Mouse (Mus musculus): ENCODE measurements around the gene Mxra7. TPM values are rescaled to one million over a fixed set of nuclear protein-coding genes. Genes with fewer than 3 reads are reported as not detected.
"Not testable (repeated sequence)": the region's sequence is repeated elsewhere in the genome, so short reads cannot be mapped to it uniquely, and the experiment has no call there.

The Mxra7 gene
- total RNA-seq (2021) = 10 to 100 TPM; 27.7 to 32.1 TPM
- long read RNA-seq, experiment 1, transcript Mxra7-202 (5 exons, 757 nt) = minor isoform, 7 of 58 reads
- long read RNA-seq, experiment 1, transcript Mxra7-201 (4 exons, 2,063 nt) = major isoform, 39 of 58 reads
- long read RNA-seq, experiment 1, partial matches to known transcripts = 1 of 58 reads
- long read RNA-seq, experiment 1, other reads (novel, unspliced or antisense) = 10 of 58 reads
- long read RNA-seq, experiment 2, transcript Mxra7-201 (4 exons, 2,063 nt) = major isoform, 24 of 45 reads
- long read RNA-seq, experiment 2, transcript Mxra7-202 (5 exons, 757 nt) = minor isoform, 7 of 45 reads
- long read RNA-seq, experiment 2, partial matches to known transcripts = 1 of 45 reads
- long read RNA-seq, experiment 2, other reads (novel, unspliced or antisense) = 13 of 45 reads

- intact Hi-C loops (cut with DNase I) = loop anchor here (2.0 kb wide), 1 partner anchor 15 kb away; the partner anchor contains the start of genes Jmjd6 and Mettl23
- peak; percentile 93 to 94 for DNase-seq
Observed at GRCm38 (mm10) chr11:116827534-116828165, at the start of gene Mxra7. Mxra7 (minus strand) TSS chr11:116828046.

- DNase-seq = no peak
- intact Hi-C loops (cut with DNase I) = no loop called here
Observed at GRCm38 (mm10) chr11:116873987-116874386, 46.1 kb upstream of the Mxra7 start.

- intact Hi-C loops (cut with DNase I) = no loop called here
- DNase-seq = no peak
Observed at GRCm38 (mm10) chr11:116871538-116871937, 43.7 kb upstream of the Mxra7 start.

GRCm38 (mm10) chr11:116869641-116870040, 41.8 kb upstream of the Mxra7 start:
- DNase-seq = no peak
- intact Hi-C loops (cut with DNase I) = no loop called here

DNA sequence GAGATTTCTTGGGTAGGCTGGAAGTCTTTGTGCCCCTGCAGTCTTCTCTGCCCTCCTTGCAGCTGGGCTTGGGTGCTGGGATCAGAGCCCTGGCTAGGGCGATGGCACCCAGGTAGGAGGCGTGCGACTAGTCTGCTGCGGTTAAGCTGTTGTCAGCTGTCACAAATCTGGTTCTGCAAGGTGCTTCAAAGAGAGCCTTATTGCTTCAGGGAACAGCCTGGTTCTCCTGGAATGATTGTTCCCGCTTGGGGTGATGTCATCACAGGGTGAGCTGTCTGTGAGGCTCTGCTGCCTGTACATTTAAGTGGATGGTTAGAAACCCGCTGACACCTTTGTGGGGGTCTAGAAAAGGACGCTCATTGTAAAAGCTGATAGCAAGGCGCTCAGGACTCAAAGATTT, 41.4 kb upstream of the Mxra7 start:
- no peak for DNase-seq
- intact Hi-C loops (cut with DNase I) = no loop called here

DNA sequence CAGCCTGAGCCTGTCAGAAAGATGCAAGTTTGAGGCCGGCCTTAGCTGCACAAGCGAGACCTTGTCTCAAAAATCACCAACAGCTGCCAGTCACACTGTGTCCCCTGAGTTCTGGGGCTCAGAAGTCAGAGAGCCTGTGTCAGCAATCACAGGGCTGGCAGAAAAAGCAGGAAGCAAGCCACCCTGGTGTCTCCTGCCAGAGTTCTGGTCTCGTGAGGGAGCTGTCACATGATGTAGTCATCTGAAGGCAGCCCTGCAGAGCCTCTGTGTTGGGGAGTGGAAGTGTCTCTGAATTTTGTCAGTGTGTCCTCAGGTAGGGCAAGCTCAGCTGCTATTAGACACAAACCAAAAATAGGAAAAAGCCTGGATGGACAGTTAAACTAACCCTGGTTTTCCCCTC, 40.3 kb upstream of the Mxra7 start:
- DNase-seq = peak; percentile 58 to 75
- intact Hi-C loops (cut with DNase I) = no loop called here

GRCm38 (mm10) chr11:116865945-116866585, 38.2 kb upstream of the Mxra7 start:
- intact Hi-C loops (cut with DNase I) = no loop called here
- no peak for DNase-seq

- peak; percentile 27 to 30 for DNase-seq
- intact Hi-C loops (cut with DNase I) = no loop called here
Observed at GRCm38 (mm10) chr11:116864444-116864843, 36.6 kb upstream of the Mxra7 start.

GRCm38 (mm10) chr11:116857183-116857850, 29.5 kb upstream of the Mxra7 start:
- intact Hi-C loops (cut with DNase I) = no loop called here
- no peak for DNase-seq

- intact Hi-C loops (cut with DNase I) = no loop called here
Observed at GRCm38 (mm10) chr11:116854279-116854678, 26.4 kb upstream of the Mxra7 start.

GRCm38 (mm10) chr11:116853512-116853928, 25.7 kb upstream of the Mxra7 start:
- intact Hi-C loops (cut with DNase I) = no loop called here
- DNase-seq = peak; percentile 97 to 98

More at GRCm38 (mm10) chr11:116854279-116854678, 26.4 kb upstream of the Mxra7 start:
- no peak for DNase-seq

DNA sequence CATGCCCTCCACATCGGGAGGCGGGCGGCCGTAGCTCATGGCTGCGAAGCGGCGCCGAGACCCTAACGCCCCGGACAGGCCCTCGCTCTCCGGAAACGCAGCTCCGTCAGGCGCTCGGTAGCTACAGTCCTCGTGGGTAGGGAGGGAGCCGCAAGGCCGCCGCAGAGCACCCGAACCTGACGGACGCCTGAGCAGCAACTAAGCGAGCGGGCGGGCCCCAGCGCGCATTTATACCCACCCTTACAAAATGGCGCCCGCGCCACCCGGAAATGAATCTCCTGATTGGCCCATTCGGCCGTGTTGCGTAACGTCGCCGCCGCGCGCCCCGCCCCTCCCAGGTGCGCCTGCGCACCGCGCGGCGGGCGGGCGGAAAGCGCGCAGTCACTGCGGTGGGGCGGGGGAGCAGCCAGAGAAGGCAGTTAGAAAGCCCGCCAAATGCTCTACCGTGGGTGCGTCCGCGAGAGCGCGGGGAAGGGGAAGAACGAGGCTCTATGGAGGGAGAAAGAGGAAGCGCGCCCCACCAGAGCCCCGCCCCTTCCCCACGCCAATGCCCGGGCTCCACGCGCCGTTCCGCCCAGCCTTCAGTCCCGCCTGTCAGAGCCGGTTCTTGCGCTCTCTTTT, 25.2 kb upstream of the Mxra7 start, which contains the start of gene Srsf2:
TSS of gene Srsf2 (minus strand) at position 204 of the 621 bp plus-strand sequence.
- intact Hi-C loops (cut with DNase I) = no loop called here
- peak; percentile 97 to 98 for DNase-seq

- intact Hi-C loops (cut with DNase I) = no loop called here
- DNase-seq = peak; percentile 85 to 86
Observed at GRCm38 (mm10) chr11:116852291-116852890, 24.5 kb upstream of the Mxra7 start, which contains the start of gene Mfsd11. Mfsd11 (plus strand) TSS chr11:116852440.

DNA sequence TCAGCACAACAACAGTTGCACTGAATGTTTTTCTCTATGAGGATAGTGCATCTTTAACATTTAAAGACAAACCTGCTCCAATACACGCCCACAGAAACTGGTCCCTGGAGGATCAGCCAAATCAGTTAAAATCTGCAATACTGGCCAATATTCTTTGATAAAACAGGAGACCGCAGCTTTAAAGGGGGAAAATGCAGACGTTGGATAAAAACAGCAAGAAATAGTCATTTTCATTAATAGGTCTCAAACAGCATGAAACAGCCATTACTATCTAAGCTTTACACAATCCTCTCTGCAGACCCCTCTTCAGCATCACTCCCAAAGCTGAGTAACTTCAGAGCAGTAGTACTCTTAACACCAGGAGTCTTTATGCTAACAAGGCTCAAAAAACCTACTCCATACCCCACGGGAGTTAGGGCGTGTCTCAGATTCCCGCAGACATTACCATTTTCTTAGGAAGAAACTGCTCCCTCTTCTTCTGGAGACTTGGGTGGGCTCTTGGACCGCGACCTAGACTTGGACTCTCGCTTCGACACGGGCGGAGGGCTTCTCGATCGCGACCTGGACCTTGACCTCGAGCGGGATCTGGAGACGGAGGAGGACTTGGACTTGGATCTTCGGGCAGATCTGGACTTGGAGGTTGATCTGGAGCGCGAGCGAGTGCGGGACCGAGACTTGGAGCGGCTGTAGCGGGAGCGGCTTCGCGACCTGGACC, 23.9 kb upstream of the Mxra7 start:
- intact Hi-C loops (cut with DNase I) = no loop called here
- no peak for DNase-seq

DNA sequence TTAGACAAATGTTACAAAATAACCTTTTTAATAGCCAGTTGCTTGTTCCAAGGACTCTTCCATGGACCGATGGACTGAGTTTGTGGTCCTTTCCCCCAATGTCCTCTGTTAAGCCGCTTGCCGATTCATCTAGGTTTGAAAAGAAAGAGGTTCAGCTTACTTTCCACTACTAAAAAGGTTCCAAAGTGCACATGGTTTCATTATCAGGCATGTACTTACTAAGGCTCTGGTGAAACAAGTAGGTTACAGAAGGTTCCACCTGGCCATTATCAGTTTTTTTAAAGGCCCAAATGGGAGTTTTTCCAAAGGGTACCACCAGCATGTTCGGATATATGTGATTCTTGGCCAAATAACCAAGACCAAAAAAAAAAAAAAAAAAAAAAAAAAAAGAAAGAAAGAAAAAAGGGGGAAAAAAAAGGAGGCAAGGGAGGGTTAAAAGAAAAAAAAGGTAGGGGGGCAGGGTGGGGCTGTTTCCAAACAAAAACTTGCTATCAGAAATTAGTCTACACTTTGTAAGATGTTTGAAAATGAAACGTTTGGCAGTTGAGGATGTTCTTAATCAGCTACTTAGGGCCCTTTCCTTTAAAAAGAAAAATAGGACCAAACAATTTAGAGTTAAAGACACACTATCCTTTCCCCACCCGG, 23.1 kb upstream of the Mxra7 start:
- intact Hi-C loops (cut with DNase I) = no loop called here

GRCm38 (mm10) chr11:116850085-116850484, 22.2 kb upstream of the Mxra7 start:
- intact Hi-C loops (cut with DNase I) = no loop called here
- no peak for DNase-seq

More for the DNA sequence above, 23.1 kb upstream of the Mxra7 start:
- no peak for DNase-seq

- intact Hi-C loops (cut with DNase I) = no loop called here
- DNase-seq = no peak
Observed at GRCm38 (mm10) chr11:116849587-116849986, 21.7 kb upstream of the Mxra7 start.

DNA sequence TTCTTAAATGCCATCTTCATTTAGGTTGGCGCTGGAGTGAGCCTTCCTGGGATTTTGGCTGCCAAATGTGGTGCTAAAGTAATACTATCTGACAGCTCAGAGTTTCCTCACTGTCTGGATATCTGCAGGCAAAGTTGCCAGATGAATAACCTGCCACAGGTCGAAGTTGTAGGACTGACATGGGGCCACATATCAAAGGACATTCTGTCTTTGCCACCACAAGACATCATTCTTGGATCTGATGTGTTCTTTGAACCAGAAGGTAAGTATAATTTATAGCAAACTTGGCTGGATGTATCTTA, 21.0 kb upstream of the Mxra7 start:
- intact Hi-C loops (cut with DNase I); DNase-seq: not testable (repeated sequence)
